Mouse (Mus musculus) thymus, postnatal 4 days (tissue): ENCODE results near the gene Uts2.
"Not testable (repeated sequence)": the region's sequence is repeated elsewhere in the genome, so short reads cannot be mapped to it uniquely, and the experiment has no call there.

ENCODE experiments used
- DNase-seq: peaks from one replicate; pipeline ENCODE4 v3.0.0; 2021

Uts2 gene

DNA sequence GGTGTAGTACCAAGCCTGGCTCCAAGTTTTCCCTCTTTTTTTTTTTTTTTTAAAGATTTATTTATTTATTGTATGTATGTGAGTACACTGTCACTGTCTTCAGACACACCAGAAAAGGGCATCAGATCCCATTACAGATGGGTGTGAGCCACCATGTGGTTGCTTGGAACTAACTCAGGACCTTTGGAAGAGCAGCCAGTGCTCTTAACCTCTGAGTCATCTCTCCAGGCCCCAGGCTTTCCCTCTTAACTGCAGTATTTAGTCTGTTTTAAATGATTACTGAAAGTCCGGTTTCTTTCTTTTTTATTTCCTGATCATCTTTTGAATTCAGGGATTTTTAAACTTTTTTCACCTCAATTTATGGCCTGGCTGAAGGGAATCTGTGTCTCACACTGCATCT lies 20.5 kb downstream of the Uts2 start:
- DNase-seq = not testable (repeated sequence)

GRCm38 (mm10) chr4:151024152-151024551 lies 27.3 kb downstream of the Uts2 start:
- DNase-seq = no peak

GRCm38 (mm10) chr4:151027001-151027400 lies 30.1 kb downstream of the Uts2 start:
- DNase-seq = peak; percentile 50

- no peak for DNase-seq
Observed at GRCm38 (mm10) chr4:151036521-151036920, 39.6 kb downstream of the Uts2 start.

- no peak for DNase-seq
Observed at GRCm38 (mm10) chr4:151037800-151038199, 40.9 kb downstream of the Uts2 start.

GRCm38 (mm10) chr4:151041506-151041905 lies 44.6 kb downstream of the Uts2 start:
- no peak for DNase-seq

DNA sequence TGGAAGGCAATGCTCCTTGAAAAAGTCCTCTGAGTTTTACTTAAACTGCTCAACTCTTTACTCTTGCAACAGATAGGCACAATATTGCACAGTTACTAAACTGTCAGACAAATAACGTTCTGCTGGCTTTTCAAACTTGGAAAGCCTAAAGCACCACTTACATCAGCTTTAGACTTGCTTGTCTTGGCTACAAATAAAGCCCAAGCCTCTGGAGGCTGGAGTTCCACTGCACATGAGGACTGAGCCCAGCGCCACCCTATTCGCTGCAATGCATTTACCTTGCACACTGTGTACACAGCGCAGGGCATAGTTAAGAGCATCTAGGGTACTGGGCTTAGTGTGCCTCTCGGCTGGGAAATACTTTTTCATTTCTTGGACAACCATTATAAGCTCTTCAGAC lies 46.4 kb downstream of the Uts2 start:
- no peak for DNase-seq

DNA sequence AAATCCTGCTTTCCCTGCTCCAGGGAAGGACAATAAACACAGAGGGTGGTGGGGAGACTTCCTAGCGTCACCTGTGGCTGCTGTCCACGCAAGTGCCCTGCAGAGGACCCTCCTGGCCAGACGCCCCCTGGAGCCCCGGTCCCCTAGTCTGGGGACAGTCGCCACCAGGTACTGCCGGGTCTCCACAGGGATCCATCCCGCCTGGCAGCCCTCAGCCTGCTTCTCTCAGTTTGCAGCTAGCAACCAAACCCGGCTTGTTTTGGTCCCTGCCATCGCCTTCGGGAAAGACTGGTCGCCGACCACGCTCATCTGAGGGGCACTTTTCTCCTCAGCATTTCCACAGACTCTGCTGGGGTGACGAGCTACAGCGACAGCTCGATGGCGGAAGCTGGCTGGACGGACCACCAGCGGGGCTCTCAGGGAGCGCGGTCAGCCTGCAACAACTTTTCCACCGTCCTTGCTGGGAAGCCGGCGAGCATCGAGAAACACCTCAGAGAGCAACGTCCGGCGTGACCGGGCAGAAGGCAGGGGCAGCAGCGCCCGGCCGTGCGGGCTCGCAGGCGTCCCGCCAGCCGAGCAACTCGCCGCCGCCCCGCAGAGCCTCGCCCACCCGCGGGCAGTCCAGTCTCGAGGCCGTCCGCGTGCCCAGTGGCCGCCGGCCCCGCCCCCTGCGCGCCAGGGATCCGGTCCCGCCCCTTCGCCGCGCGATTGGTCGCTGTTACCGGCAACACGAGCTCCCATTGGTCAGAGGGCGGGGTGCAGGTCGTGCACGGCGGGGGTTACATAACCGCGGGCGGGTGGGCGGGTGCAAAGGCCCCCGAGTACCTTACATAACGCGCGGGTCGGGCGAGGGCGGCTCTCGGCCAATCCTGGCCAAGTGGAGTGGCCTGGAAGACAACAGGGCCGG lies 47.4 kb downstream of the Uts2 start, which contains the start of gene Per3:
Gene Per3, minus strand, starts transcription at position 629 of the 907 bp plus-strand sequence.
- peak; percentile 95 for DNase-seq

GRCm38 (mm10) chr4:151044944-151045570 lies 48.2 kb downstream of the Uts2 start:
- DNase-seq = no peak

DNA sequence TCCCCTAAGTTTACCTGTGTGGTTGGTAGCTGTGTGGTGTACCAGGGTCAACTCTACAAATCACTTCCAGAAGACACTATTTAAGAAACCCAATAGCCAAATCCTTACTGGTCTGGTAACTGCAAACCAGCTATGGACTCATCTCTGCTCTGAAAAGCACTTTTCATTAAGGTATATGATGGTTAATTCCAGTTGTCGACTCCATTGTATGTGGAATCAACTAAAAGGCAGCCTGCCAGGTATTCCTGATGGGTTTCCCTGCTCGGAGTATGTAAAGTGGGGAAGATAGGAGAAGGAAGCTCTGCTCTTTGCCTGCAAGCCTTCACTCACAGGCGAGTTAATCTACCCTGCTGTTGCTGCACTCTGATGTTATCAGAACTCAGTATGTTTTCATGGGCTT lies 49.6 kb downstream of the Uts2 start:
- no peak for DNase-seq

GRCm38 (mm10) chr4:151051162-151051561 lies 54.3 kb downstream of the Uts2 start:
- no peak for DNase-seq
